Mouse (Mus musculus) liver, embryonic 16.5 days (tissue): ENCODE results near the gene Lamtor4. TPM values are rescaled to one million over a fixed set of nuclear protein-coding genes. Genes with fewer than 3 reads are reported as not detected.
"Not testable (repeated sequence)": the region's sequence is repeated elsewhere in the genome, so short reads cannot be mapped to it uniquely, and the experiment has no call there.

Experiments used
- ATAC-seq: fragments of 200-750 bp; cut with Nextera tagmentation; 2 replicates; pipeline ENCODE4 v1.8.0; 2017; ENCODE audit warnings: low read depth, mild to moderate bottlenecking, moderate number of reproducible peaks, moderate library complexity
- H3K27ac ChIP-seq: fragments of 300-500 bp; sonication (generic); 2 replicates; pipeline ENCODE4 v1.5.1; 2014; ENCODE audit warnings: mild to moderate bottlenecking, low read length
- H3K27me3 ChIP-seq: fragments of 300-500 bp; sonication (generic); 2 replicates; pipeline ENCODE4 v1.6.1; 2014; ENCODE audit warnings: low read depth, low read length, mixed read lengths; ENCODE audit not compliant: control insufficient read depth, insufficient read depth
- H3K36me3 ChIP-seq: fragments of 300-500 bp; sonication (generic); 2 replicates; pipeline ENCODE4 v1.6.1; 2014; ENCODE audit warnings: mild to moderate bottlenecking; ENCODE audit not compliant: control insufficient read depth, insufficient read depth
- H3K4me1 ChIP-seq: fragments of 300-500 bp; sonication (generic); 2 replicates; pipeline ENCODE4 v1.6.1; 2014; ENCODE audit warnings: low read depth, low read length, mixed read lengths; ENCODE audit not compliant: control insufficient read depth
- H3K4me2 ChIP-seq: fragments of 300-500 bp; sonication (generic); 2 replicates; pipeline ENCODE4 v1.6.1; 2014; ENCODE audit warnings: low read depth, low read length, mixed read lengths
- H3K4me3 ChIP-seq: fragments of 300-500 bp; sonication (generic); 2 replicates; pipeline ENCODE4 v1.5.1; 2014; ENCODE audit warnings: low read depth, mild to moderate bottlenecking, low read length
- H3K9ac ChIP-seq: fragments of 300-500 bp; sonication (generic); 2 replicates; pipeline ENCODE4 v1.6.1; 2014; ENCODE audit warnings: low read depth, low read length
- H3K9me3 ChIP-seq: fragments of 300-500 bp; sonication (generic); replicated peaks from 2 replicates; pipeline ENCODE4 v1.6.1; 2016; ENCODE audit warnings: low read length; ENCODE audit not compliant: control insufficient read depth
- WGBS: fragments of 180-500 bp; shearing (Covaris S2); extraction: QIAGEN DNeasy Blood & Tissue Kit; methylation state at CpG from one replicate; pipeline ENCODE4 v1.1.7; 2014; ENCODE audit not compliant: insufficient replicate concordance; 5-methylcytosine and 5-hydroxymethylcytosine counted together
- polyA plus RNA-seq: library from polyadenylated mRNA; unstranded; fragments of >200 nt; fragmentation: Nextera tagmentation; extraction: Ambion mirVana; gene quantifications from 2 replicates; pipeline ENCODE4 v1.2.1, GENCODE M21; 2015

Gene Lamtor4
- 30.9 and 31.7 TPM in 2 replicates for polyA plus RNA-seq

DNA sequence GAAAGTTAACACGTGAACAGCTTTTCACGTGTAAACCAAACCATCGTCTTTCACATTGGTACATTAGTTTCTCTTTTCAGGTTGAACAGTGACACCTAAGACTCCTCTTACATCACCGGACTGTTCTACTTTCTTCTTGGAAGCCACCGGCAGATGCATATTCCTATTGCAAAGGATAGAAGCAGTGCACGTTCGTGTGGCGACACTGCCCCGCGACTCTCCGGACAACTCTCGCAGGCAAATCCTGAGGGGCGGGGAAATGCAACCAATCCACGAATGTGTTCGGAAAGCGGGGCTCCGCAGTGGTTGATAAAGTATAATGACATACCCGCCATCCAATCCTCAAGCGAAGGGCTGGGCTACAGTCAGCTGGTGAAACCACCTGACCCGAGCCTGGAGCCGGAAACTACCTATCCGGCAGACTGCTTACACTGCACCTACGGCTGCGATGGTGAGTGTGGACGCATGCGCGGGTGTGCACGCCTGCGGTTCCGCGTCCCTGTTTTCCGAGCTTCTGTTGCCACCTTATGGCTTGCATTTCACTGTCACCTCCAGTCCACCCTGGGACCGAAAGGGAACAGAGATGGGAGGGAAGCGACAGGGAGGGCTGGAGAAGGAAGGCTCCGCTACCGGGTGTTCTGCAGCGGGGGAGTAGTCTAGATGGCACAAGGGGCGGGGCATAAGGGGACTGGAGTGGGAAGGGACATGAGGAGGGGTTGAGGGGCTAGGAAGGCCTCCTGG, at the start of gene Lamtor4:
TSS of gene Lamtor4 (plus strand) at position 130 of the 741 bp plus-strand sequence.
- Histone ChIP-seq H3K4me3 (peak within 1 kb of the TSS; percentile 88), H3K4me2 (peak within 1 kb of the TSS; percentile 92), H3K27ac (peak within 1 kb of the TSS; percentile 82), H3K9ac (peak within 1 kb of the TSS; percentile 80), H3K27me3 (no peaks in the 10 kb centered on the region), H3K9me3 (no peaks in the 10 kb centered on the region), H3K36me3 (peaks cover 2% of the 10 kb centered on the region; the same call in 1 of the 2 replicates), H3K4me1 (peaks cover 31% of the 10 kb centered on the region)
- ATAC-seq = peak; percentile 99
- under 1% methylated on average over 38 of the region's 38 CpGs for WGBS

DNA sequence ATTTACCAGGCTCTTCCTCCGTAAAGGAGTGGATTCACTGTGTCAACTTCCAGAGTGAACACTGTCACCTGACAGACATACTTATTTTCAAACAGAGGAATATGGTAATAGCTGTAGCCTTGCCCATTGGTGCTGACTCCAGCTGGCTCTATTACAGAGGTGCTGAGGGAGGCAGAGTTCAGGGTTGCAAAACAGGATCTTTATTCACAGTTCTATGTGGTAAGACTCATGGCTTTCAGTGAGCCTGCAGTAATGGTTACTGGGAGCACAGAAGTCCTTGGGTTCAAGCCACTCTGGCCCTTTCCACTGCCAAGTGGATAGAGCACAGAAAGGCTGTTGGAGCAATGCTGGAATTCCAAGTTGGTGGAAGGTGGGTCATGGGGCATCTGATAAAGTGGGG, 48.0 kb upstream of the Lamtor4 start:
- no peaks in the 10 kb centered on the region for H3K4me1 ChIP-seq
- H3K4me3 ChIP-seq = no peak overlapping the region
- no peak for ATAC-seq
- H3K36me3 ChIP-seq = no peaks in the 10 kb centered on the region
- H3K9me3 ChIP-seq = peaks cover 3% of the 10 kb centered on the region; the same call in 1 of the 2 replicates
- no peaks in the 10 kb centered on the region for H3K27me3 ChIP-seq
- no peak overlapping the region for H3K9ac ChIP-seq
- WGBS = 64% methylated on average over 1 of the region's 1 CpGs
- H3K27ac ChIP-seq = no peak overlapping the region
- no peak overlapping the region for H3K4me2 ChIP-seq

DNA sequence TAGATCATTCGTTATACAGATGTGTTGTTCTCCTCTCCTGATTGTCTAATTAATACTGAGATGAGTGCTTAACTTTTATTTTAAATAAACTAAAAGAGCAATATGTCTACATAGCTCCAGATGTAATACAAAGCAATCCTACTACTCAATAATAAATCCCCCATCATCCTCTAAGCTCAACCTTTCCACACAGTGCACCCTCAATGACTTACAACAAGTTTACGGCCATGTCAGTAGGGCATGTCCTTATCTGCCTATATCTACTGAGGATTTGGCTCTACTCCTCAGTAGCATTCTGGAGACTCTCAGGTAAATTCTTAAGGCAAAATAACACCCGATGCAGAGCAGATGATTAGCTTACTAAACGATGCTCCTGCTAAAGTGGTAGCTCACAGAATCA, 47.4 kb upstream of the Lamtor4 start:
- Histone ChIP-seq H3K36me3 (no peaks in the 10 kb centered on the region), H3K4me3 (no peak overlapping the region), H3K4me2 (no peak overlapping the region), H3K27ac (no peak overlapping the region), H3K9me3 (peaks cover 3% of the 10 kb centered on the region; the same call in 1 of the 2 replicates), H3K9ac (no peak overlapping the region), H3K4me1 (no peaks in the 10 kb centered on the region), H3K27me3 (no peaks in the 10 kb centered on the region)
- no peak for ATAC-seq
- WGBS = 59% methylated on average over 4 of the region's 4 CpGs

DNA sequence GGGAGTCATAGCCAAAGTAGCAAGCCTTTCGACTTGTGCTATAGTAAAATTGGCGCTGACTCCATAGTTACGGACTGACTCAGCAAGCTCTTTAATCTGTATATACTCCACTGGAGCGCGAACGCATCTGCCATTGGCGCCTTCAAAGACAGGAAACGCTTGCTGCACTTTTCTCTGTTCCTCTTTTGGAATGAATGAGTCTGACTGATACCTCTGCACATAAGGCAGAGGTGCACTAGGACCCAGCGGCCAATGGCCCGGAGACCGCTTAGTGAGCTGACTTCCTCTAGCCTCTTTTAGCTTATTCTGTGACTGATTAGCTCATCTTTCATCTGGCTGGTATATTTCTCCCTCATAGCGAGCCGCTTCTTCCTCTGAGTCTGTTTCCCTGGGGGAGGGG, 38.6 kb upstream of the Lamtor4 start:
- H3K4me3 ChIP-seq, H3K27ac ChIP-seq, ATAC-seq, H3K9ac ChIP-seq, H3K36me3 ChIP-seq, H3K4me2 ChIP-seq, H3K27me3 ChIP-seq, H3K9me3 ChIP-seq, H3K4me1 ChIP-seq: not testable (repeated sequence)
- 83% methylated on average over 13 of the region's 13 CpGs for WGBS

- H3K4me1 ChIP-seq = peaks cover 2% of the 10 kb centered on the region; the same call in 1 of the 2 replicates
- 0 out of 2 replicates have a peak, but pooled peaks cover 3% of the 10 kb centered on the region for H3K9me3 ChIP-seq
- ATAC-seq = no peak
- no peak overlapping the region for H3K4me2 ChIP-seq
- no peaks in the 10 kb centered on the region for H3K27me3 ChIP-seq
- no peak overlapping the region for H3K9ac ChIP-seq
- H3K36me3 ChIP-seq = no peaks in the 10 kb centered on the region
- no peak overlapping the region for H3K4me3 ChIP-seq
- H3K27ac ChIP-seq = no peak overlapping the region
- WGBS = 46% methylated on average over 2 of the region's 2 CpGs
These were observed 35.4 kb upstream of the Lamtor4 start for GRCm38 (mm10) chr5:138219864-138220263.

GRCm38 (mm10) chr5:138222111-138222510, 33.2 kb upstream of the Lamtor4 start:
- 0 out of 2 replicates have a peak, but pooled peaks have one; percentile 37 for ATAC-seq
- no peak overlapping the region for H3K9ac ChIP-seq
- WGBS = 21% methylated on average over 4 of the region's 4 CpGs
- no peaks in the 10 kb centered on the region for H3K36me3 ChIP-seq
- H3K4me2 ChIP-seq = no peak overlapping the region
- H3K9me3 ChIP-seq = no peaks in the 10 kb centered on the region
- no peak overlapping the region for H3K4me3 ChIP-seq
- H3K4me1 ChIP-seq = peaks cover 2% of the 10 kb centered on the region; the same call in 1 of the 2 replicates
- no peaks in the 10 kb centered on the region for H3K27me3 ChIP-seq
- no peak overlapping the region for H3K27ac ChIP-seq

GRCm38 (mm10) chr5:138223287-138223686, 32.0 kb upstream of the Lamtor4 start:
- Histone ChIP-seq H3K27me3 (no peaks in the 10 kb centered on the region), H3K9me3 (no peaks in the 10 kb centered on the region), H3K36me3 (no peaks in the 10 kb centered on the region), H3K4me1 (peaks cover 2% of the 10 kb centered on the region; the same call in 1 of the 2 replicates), H3K27ac (no peak overlapping the region), H3K9ac (no peak overlapping the region), H3K4me3 (no peak overlapping the region), H3K4me2 (no peak overlapping the region)
- 46% methylated on average over 3 of the region's 3 CpGs for WGBS
- ATAC-seq = no peak

DNA sequence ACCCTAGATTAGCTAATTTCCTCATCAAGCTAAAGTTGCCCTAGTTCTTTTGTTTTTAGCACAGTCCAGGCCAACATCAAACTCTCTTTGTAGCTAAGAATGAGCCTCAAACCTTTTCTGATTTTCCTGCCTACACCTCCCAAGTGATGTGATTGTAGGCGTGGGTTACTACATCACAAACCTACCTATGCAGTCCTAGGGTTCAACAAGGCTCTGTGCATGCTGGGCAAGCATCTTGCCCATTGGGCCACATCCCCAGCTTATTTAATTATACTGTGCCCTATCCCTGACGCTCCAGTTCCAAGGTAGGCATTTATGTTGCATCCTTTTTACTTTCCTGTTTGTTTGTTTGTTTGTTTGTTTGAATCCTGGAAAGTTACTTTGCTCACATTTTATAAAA, 29.6 kb upstream of the Lamtor4 start, which contains the start of gene Nxpe5:
TSS of gene Nxpe5 (plus strand) at position 199 of the 400 bp plus-strand sequence.
- Histone ChIP-seq H3K27ac (no peak within 1 kb of the TSS), H3K4me3 (no peak within 1 kb of the TSS), H3K4me1 (peaks cover 2% of the 10 kb centered on the region; the same call in 1 of the 2 replicates), H3K36me3 (no peaks in the 10 kb centered on the region), H3K9me3 (no peaks in the 10 kb centered on the region), H3K9ac (no peak within 1 kb of the TSS), H3K27me3 (no peaks in the 10 kb centered on the region), H3K4me2 (no peak within 1 kb of the TSS)
- ATAC-seq = no peak
- WGBS = 48% methylated on average over 2 of the region's 2 CpGs

DNA sequence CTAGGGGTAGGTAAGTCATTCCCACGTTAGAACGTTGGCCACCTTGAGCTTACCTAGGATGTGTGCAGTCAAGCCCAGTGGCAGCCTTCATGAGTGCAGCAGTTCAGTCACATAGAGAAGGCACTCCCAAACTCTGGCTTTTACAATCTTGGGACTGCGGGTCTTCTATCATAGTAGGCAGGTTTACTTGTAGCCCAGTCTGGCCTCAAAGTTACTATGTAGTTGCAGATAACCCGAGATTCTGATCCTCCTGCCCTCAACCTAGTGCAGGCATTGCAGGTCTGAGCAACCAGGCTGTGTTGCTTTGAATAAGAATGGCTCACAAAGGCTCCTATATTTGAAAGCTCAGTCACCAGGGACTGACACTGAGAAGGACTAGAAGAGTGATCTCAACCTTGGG, 28.8 kb upstream of the Lamtor4 start:
- peaks cover 2% of the 10 kb centered on the region; the same call in 1 of the 2 replicates for H3K4me1 ChIP-seq
- no peak overlapping the region for H3K9ac ChIP-seq
- WGBS = 35% methylated on average over 4 of the region's 4 CpGs
- H3K36me3 ChIP-seq = no peaks in the 10 kb centered on the region
- no peaks in the 10 kb centered on the region for H3K27me3 ChIP-seq
- H3K9me3 ChIP-seq = no peaks in the 10 kb centered on the region
- H3K4me3 ChIP-seq = no peak overlapping the region
- no peak for ATAC-seq
- no peak overlapping the region for H3K27ac ChIP-seq
- no peak overlapping the region for H3K4me2 ChIP-seq
